In the genomic region with DNA sequence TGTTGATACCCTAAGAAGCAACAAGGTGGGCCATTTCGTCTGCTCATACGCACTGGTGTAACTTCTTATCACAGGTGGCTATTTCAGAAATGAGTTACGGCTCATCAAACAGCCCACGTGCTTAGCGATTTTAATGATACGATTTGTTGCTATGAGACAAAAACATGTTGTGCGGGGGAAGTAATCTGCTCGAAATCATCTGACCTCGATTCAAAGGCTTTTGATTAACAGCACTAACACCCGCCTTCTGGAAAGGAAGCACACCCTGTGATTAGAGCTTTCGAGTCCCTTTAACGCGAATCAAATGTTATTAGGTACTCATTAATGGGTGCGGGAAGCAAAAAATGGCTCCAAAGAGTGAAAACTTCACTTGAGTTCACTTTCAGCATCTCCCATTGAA, we compare ENCODE assay signal across 11 mouse cellular contexts. TPM values are rescaled to one million over a fixed set of nuclear protein-coding genes. Genes with fewer than 3 reads are reported as not detected.
A peak's percentile ranks its signal among the peaks of the same experiment; 100 is the strongest.
DNase-seq lines count a peak whose midpoint lies in the region; ATAC-seq lines count a peak whose summit lies in the region.
"Had no signal": no experiment of that assay in that cellular context is flagged by ENCODE, and none has a peak within 500 bp of the region (broad histone marks: within the 10 kb centered on the region; RNA-seq: fewer than 3 reads in every experiment).

No protein-coding gene starts in this region.

- no peak for DNase-seq in heart, postnatal 25 days (ENCODE audit: low spot score)
- peak; percentile 39 for DNase-seq in layer of hippocampus, adult 11-12 months (ENCODE audit: low spot score)
- DNase-seq in layer of hippocampus, postnatal 25 days (ENCODE audit: extremely low spot score in 1 of 2, low spot score in 1 of 2) = no peak
- DNase-seq in MN1 (ENCODE audit: low spot score) = peak; percentile 42
- no peak for DNase-seq in spleen, postnatal 10 days (ENCODE audit: low spot score in 2 of 2)
- DNase-seq in adipocyte (ENCODE audit: low spot score) = no peak
- DNase-seq: adrenal gland, adult 8-10 months; heart, postnatal 36 days had no signal

- ATAC-seq in heart, embryonic 11.5 days (replicated peaks; ENCODE audit: insufficient number of reproducible peaks, low FRiP score, low TSS enrichment) = no peak
- ATAC-seq in midbrain, embryonic 16.5 days = no peak

- no peak overlapping the region for H3K4me2 ChIP-seq in heart, embryonic 11.5 days
- H3K4me2 ChIP-seq in midbrain, embryonic 16.5 days (ENCODE audit: low read length) = no peak overlapping the region

- H3K9me3 ChIP-seq in heart, embryonic 11.5 days (replicated peaks; ENCODE audit: control insufficient read depth, low read length) = no peaks in the 10 kb centered on the region
- no peaks in the 10 kb centered on the region for H3K9me3 ChIP-seq in midbrain, embryonic 16.5 days (replicated peaks; ENCODE audit: control insufficient read depth, low read length, poor library complexity, severe bottlenecking)

- peaks cover 25% of the 10 kb centered on the region for H3K4me1 ChIP-seq in heart, embryonic 11.5 days (ENCODE audit: control insufficient read depth, insufficient read depth, low read length)
- H3K4me1 ChIP-seq in midbrain, embryonic 16.5 days (ENCODE audit: control insufficient read depth, insufficient read depth, low read length) = peaks cover 36% of the 10 kb centered on the region

- H3K27ac ChIP-seq in heart, embryonic 11.5 days (ENCODE audit: low read depth, low read length) = 0 out of 2 replicates have a peak overlapping the region, but pooled peaks have one; percentile 79
- peak overlapping the region; percentile 62; the same call in 1 of the 2 replicates for H3K27ac ChIP-seq in midbrain, embryonic 16.5 days (ENCODE audit: low read length)
- H3K27ac ChIP-seq: liver, embryonic 14.5 days had no signal

- intact Hi-C loops in heart, postnatal 25 days (cut with DNase I) = no loop called here

- 83% methylated on average over 14 of the region's 14 CpGs for WGBS in heart, embryonic 11.5 days (ENCODE audit: insufficient replicate concordance)
- 63% methylated on average over 14 of the region's 14 CpGs for WGBS in midbrain, embryonic 16.5 days

- peaks cover 7% of the 10 kb centered on the region; the same call in 1 of the 2 replicates for H3K36me3 ChIP-seq in heart, embryonic 11.5 days (ENCODE audit: control insufficient read depth, insufficient read depth, low read length)
- H3K36me3 ChIP-seq in midbrain, embryonic 16.5 days (ENCODE audit: control insufficient read depth, insufficient read depth, low read length) = 0 out of 2 replicates have a peak, but pooled peaks cover 4% of the 10 kb centered on the region

- H3K27me3 ChIP-seq in heart, embryonic 11.5 days (ENCODE audit: control insufficient read depth, insufficient read depth, low read length) = no peaks in the 10 kb centered on the region
- no peaks in the 10 kb centered on the region for H3K27me3 ChIP-seq in midbrain, embryonic 16.5 days (ENCODE audit: control insufficient read depth, insufficient read depth, low read depth, low read length)

- no peak overlapping the region for H3K9ac ChIP-seq in heart, embryonic 11.5 days (ENCODE audit: low read depth, low read length)
- H3K9ac ChIP-seq in midbrain, embryonic 16.5 days (ENCODE audit: low read depth, low read length) = no peak overlapping the region
- H3K9ac ChIP-seq: liver, embryonic 14.5 days had no signal

- no peak overlapping the region for H3K4me3 ChIP-seq in heart, embryonic 11.5 days (ENCODE audit: low read depth, low read length)
- H3K4me3 ChIP-seq in midbrain, embryonic 16.5 days (ENCODE audit: low read depth, low read length) = no peak overlapping the region

RNA-seq across cellular contexts. Expression of gene Traf3ip2, which starts 18.9 kb away (rescaled TPM):
- 11.6 and 12.9 TPM in 2 replicates for polyA plus RNA-seq in heart, embryonic 11.5 days (2014; fragmentation: Nextera tagmentation; extraction: Ambion mirVana)
- total RNA-seq in heart, postnatal 25 days (2021) = 1 to 10 TPM; 5.0 to 8.0 TPM
- 1 to 10 TPM; 1.9 to 2.0 TPM for total RNA-seq in layer of hippocampus, postnatal 25 days (2021)
- 5.2 and 6.7 TPM in 2 replicates for polyA plus RNA-seq in midbrain, embryonic 16.5 days (2015; fragmentation: Nextera tagmentation; extraction: Ambion mirVana)

Comparison
In these comparisons a context has a peak if more than half of its experiments do, and no peak if none do; other contexts are left out.
1. DNase-seq: peak in layer of hippocampus, adult 11-12 months (single experiment) and MN1 (single experiment); none in heart, postnatal 25 days (single experiment), layer of hippocampus, postnatal 25 days (0 of 2), spleen, postnatal 10 days (0 of 2) and adipocyte (single experiment).